Mouse (Mus musculus) lung, embryonic 15.5 days (tissue): Measurements from ENCODE around the gene Nedd4. TPM values are rescaled to one million over a fixed set of nuclear protein-coding genes. Genes with fewer than 3 reads are reported as not detected.

Source experiments
- ATAC-seq: fragments of 200-750 bp; cut with Nextera tagmentation; 2 replicates; pipeline ENCODE4 v1.8.0; 2017; ENCODE audit warnings: moderate number of reproducible peaks, borderline replicate concordance; ENCODE audit not compliant: low FRiP score, low TSS enrichment; ENCODE audit errors: extremely low read depth
- H3K27ac ChIP-seq: fragments of 300-500 bp; sonication (generic); 2 replicates; pipeline ENCODE4 v1.5.1; 2015; ENCODE audit warnings: moderate library complexity, mild to moderate bottlenecking, inconsistent platforms
- H3K27me3 ChIP-seq: fragments of 300-500 bp; sonication (generic); 2 replicates; pipeline ENCODE4 v1.6.1; 2015; ENCODE audit warnings: inconsistent platforms
- H3K36me3 ChIP-seq: fragments of 300-500 bp; sonication (generic); 2 replicates; pipeline ENCODE4 v1.6.1; 2015; ENCODE audit warnings: inconsistent platforms
- H3K4me1 ChIP-seq: fragments of 300-500 bp; sonication (generic); 2 replicates; pipeline ENCODE4 v1.6.1; 2015; ENCODE audit warnings: inconsistent platforms
- H3K4me2 ChIP-seq: fragments of 300-500 bp; sonication (generic); 2 replicates; pipeline ENCODE4 v1.6.1; 2015; ENCODE audit warnings: inconsistent platforms, mild to moderate bottlenecking, moderate library complexity
- H3K4me3 ChIP-seq: fragments of 300-500 bp; sonication (generic); 2 replicates; pipeline ENCODE4 v1.5.1; 2015; ENCODE audit warnings: mild to moderate bottlenecking, inconsistent platforms
- H3K9ac ChIP-seq: fragments of 300-500 bp; sonication (generic); 2 replicates; pipeline ENCODE4 v1.6.1; 2015; ENCODE audit warnings: inconsistent platforms
- H3K9me3 ChIP-seq: fragments of 300-500 bp; sonication (generic); 2 replicates; pipeline ENCODE4 v1.6.1; 2016; ENCODE audit warnings: inconsistent platforms
- WGBS: fragments of 180-500 bp; shearing (Covaris S2); methylation state at CpG from one replicate; pipeline ENCODE4 v1.1.7; 2015; 5-methylcytosine and 5-hydroxymethylcytosine counted together
- polyA plus RNA-seq: library from polyadenylated mRNA; unstranded; fragments of >200 nt; fragmentation: Nextera tagmentation; extraction: Ambion mirVana; gene quantifications from 2 replicates; pipeline ENCODE4 v1.2.1, GENCODE M21; 2015

Nedd4 gene
- 660 and 677 TPM in 2 replicates for polyA plus RNA-seq

DNA sequence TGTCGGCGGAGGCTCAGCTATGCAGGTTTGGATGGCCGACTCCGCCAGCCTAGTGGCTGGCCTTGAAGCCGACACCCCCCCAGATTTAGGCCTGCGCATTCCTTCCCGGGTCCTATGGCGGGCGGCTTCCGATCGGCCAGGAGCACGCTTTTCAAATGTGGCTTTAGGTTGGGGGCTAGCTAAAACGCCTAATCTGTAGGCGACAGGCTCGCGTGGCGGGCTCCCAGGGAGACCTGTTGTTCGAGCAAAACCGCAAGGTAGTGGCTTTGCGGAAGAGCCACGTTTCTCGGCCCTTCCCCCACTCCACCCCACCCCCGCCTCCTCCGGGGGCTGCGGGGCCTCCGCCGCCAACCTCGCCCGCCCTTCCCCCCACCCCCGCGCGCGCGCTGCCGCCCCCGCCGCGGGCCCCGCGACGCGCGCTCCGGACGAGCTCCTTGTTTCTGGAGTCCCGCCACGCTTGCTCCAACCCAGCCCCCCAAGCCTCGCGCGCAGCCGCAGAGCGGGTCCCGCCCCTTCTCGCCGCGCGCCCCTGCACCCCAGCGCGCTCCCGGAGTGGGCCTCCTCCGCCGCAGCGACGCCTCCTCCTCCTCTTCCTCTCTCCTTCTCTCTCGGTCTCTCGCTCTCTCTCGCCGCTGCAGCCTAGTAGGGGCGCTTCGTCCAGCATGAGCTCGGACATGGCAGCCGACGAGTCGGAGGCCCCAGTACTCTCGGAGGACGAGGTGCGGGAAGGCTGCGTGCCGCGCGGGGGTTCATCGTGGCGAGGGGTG, at the start of gene Nedd4:
Nedd4 (plus strand) TSS at position 452 of the 767 bp plus-strand sequence.
- peak within 1 kb of the TSS; percentile 100 for H3K9ac ChIP-seq
- peaks cover 21% of the 10 kb centered on the region for H3K36me3 ChIP-seq
- peak; percentile 92 for ATAC-seq
- peak within 1 kb of the TSS; percentile 93 for H3K4me3 ChIP-seq
- 1% methylated on average over 60 of the region's 83 CpGs for WGBS
- no peaks in the 10 kb centered on the region for H3K27me3 ChIP-seq
- peak within 1 kb of the TSS; percentile 100 for H3K27ac ChIP-seq
- H3K4me2 ChIP-seq, result peak within 1 kb of the TSS; percentile 84
- H3K9me3 ChIP-seq, result no peaks in the 10 kb centered on the region
- peaks cover 33% of the 10 kb centered on the region for H3K4me1 ChIP-seq

DNA sequence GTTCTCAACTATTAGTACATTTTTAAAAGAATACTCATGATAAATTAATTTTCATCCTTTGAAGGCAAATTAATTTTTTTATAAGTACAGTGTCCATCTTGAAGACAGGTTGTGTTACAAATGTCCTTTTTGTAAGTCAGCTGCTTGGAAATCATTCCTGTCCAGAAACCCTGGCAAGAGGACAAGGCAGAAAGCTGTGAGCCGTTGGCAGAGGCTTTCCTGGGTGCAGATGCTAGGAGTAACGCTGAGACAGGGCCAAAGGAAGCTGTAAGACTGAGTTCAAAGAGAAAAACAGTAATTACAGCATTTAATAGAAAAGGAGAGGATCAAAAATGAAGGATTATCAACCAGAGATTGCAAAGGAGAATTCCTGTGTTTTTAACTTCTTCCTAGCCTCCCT, 48.3 kb upstream of the Nedd4 start:
- Histone ChIP-seq H3K4me1 (peaks cover 4% of the 10 kb centered on the region; the same call in 1 of the 2 replicates), H3K9me3 (no peaks in the 10 kb centered on the region), H3K9ac (no peak overlapping the region), H3K27ac (no peak overlapping the region), H3K4me3 (no peak overlapping the region), H3K36me3 (peaks cover 29% of the 10 kb centered on the region), H3K4me2 (no peak overlapping the region), H3K27me3 (no peaks in the 10 kb centered on the region)
- no peak for ATAC-seq
- 44% methylated on average over 2 of the region's 2 CpGs for WGBS

DNA sequence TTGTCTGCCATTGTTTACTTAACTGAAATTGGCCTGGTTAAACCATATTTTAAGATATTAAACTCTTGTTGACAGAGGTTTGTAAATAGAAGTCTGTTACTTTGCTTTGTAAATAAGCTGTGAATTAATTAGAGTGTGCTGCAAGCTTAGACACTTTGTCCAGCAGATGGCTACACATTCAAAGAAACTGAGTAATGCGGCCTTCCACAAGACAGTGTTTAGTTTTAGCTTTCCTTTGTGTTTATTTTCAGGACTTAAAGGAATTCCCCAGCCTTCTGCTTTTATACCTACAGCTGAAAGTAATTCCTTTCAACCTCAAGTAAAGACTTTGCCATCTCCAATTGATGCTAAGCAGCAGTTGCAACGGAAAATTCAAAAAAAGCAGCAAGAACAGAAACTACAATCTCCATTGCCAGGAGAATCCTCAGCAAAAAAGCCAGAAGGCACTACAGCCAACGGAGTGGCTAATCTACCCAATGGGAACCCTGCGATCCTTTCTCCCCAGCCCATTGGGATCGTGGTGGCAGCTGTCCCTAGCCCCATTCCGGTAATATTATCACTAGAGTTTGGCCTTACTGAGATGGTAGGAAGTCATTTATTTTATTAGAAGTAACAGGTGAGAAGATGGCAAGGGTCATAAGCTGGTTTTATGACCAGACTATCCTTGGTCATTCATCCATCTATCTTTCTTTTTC, 47.2 kb upstream of the Nedd4 start:
- H3K4me1 ChIP-seq, result peaks cover 4% of the 10 kb centered on the region; the same call in 1 of the 2 replicates
- no peak overlapping the region for H3K27ac ChIP-seq
- ATAC-seq, result no peak
- peaks cover 35% of the 10 kb centered on the region for H3K36me3 ChIP-seq
- H3K4me2 ChIP-seq, result no peak overlapping the region
- H3K9ac ChIP-seq, result no peak overlapping the region
- no peaks in the 10 kb centered on the region for H3K27me3 ChIP-seq
- H3K4me3 ChIP-seq, result no peak overlapping the region
- WGBS, result 67% methylated on average over 6 of the region's 6 CpGs
- H3K9me3 ChIP-seq, result no peaks in the 10 kb centered on the region

DNA sequence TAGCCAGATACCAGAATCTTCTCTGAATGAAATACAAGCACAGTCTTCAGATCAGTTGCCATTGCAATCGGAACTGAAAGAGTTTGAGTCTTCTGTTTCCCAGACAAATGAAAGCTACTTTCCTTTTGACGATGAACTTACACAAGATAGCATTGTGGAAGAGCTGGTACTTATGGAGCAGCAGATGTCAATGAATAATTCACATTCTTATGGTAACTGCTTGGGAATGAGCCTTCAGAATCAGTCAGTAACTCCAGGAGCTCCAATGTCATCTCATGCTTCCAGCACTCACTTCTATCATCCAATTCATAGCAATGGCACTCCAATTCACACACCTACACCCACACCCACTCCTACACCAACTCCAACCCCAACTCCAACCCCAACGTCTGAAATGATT, 44.1 kb upstream of the Nedd4 start:
- Histone ChIP-seq H3K9me3 (no peaks in the 10 kb centered on the region), H3K4me1 (peaks cover 4% of the 10 kb centered on the region; the same call in 1 of the 2 replicates), H3K4me2 (no peak overlapping the region), H3K36me3 (peaks cover 32% of the 10 kb centered on the region), H3K27ac (no peak overlapping the region), H3K4me3 (no peak overlapping the region), H3K9ac (no peak overlapping the region), H3K27me3 (no peaks in the 10 kb centered on the region)
- 83% methylated on average over 3 of the region's 3 CpGs for WGBS
- ATAC-seq, result no peak

DNA sequence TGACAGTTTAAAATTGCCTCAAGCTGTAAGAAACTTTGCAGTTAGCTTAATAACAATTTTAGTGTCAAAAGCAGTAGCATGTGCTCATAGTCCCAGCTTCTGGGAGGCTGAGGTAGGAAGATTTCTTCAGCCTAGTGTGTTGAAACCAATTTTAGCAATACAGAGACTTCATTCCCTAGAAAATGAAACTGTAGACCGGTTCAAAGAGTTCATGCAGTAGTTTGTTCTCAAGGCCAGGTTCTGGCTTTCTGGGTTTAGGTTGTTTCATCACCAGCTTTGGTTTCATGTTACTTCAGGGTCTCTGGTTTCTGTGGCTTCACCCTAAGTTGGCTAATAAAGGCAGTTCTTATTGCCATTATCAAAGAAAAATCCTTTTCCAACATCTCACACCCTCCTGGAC, 38.5 kb upstream of the Nedd4 start:
- H3K36me3 ChIP-seq, result peaks cover 9% of the 10 kb centered on the region; the same call in 1 of the 2 replicates

DNA sequence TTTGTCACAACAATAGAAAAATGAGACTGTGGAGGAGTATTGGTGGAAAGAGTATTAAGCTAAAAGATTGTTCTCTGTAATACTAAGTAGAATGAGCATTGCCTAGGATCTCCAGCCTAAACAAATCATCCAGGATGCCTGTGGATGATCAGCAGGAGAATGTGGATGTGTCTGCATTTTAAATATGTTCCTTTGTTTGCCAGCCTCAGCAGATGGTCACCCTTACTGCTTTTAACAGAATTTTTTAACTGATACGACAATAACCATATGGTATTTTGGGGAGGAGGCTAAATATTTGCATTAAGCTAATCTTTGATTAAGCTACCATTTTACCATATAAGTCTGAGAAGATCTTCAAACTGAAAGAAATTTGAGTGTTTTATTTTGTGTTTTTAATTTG, 34.5 kb upstream of the Nedd4 start:
- Histone ChIP-seq H3K27ac (no peak overlapping the region), H3K4me1 (peaks cover 14% of the 10 kb centered on the region), H3K36me3 (no peaks in the 10 kb centered on the region), H3K9ac (no peak overlapping the region), H3K9me3 (no peaks in the 10 kb centered on the region), H3K4me3 (no peak overlapping the region), H3K27me3 (no peaks in the 10 kb centered on the region), H3K4me2 (no peak overlapping the region)
- 41% methylated on average over 1 of the region's 1 CpGs for WGBS
- ATAC-seq, result no peak

More for the DNA sequence above, 38.5 kb upstream of the Nedd4 start:
- no peak overlapping the region for H3K9ac ChIP-seq
- no peaks in the 10 kb centered on the region for H3K27me3 ChIP-seq
- WGBS, result 75% methylated on average over 1 of the region's 1 CpGs
- H3K4me3 ChIP-seq, result no peak overlapping the region
- no peak overlapping the region for H3K27ac ChIP-seq
- no peak overlapping the region for H3K4me2 ChIP-seq
- no peak for ATAC-seq
- peaks cover 11% of the 10 kb centered on the region for H3K4me1 ChIP-seq
- no peaks in the 10 kb centered on the region for H3K9me3 ChIP-seq

DNA sequence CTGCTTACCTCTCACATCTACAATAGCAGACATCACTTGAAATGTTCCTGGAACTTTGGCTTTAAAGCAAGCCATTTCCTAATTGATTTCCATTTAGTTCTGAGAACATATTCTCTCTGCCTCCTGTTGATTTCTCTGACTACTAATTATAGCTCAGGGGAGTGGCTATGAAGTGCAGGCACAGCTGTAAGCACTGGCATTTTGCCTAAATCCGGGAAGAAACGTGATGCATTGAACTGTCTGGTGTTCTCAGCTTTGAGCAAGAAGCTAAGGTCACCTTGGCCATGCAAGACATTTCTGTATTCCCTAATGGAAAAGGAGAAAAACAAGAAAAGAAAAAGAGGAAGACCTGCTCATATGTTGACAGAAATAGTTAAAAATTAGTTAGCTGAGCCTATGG, 33.6 kb upstream of the Nedd4 start:
- 6% methylated on average over 2 of the region's 2 CpGs for WGBS
- no peaks in the 10 kb centered on the region for H3K27me3 ChIP-seq
- no peaks in the 10 kb centered on the region for H3K9me3 ChIP-seq
- H3K27ac ChIP-seq, result peak overlapping the region; percentile 53
- H3K4me2 ChIP-seq, result no peak overlapping the region
- H3K36me3 ChIP-seq, result no peaks in the 10 kb centered on the region
- peak; percentile 77; the same call in 1 of the 2 replicates for ATAC-seq
- H3K9ac ChIP-seq, result no peak overlapping the region
- H3K4me1 ChIP-seq, result peaks cover 14% of the 10 kb centered on the region
- H3K4me3 ChIP-seq, result no peak overlapping the region

DNA sequence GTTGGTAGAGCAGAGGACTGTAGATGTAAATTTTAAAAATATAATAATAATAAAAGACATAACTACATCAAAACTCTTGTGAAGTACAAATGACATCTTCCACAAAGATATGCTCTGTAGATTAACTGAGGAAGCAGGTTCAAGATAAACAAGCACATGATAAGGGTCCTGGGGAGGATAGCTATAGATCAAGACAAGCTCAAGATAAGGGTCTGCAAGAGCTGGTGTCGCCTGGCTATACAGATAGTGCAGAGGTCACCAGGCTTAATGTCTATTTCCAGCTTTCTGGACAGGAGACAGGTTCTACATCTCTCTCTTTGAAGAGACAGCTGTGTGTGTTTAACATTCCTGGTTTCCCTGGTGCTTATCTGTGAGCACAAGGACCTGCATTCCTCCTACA, 29.9 kb upstream of the Nedd4 start:
- H3K4me2 ChIP-seq, result no peak overlapping the region
- ATAC-seq, result no peak
- H3K9me3 ChIP-seq, result no peaks in the 10 kb centered on the region
- H3K9ac ChIP-seq, result no peak overlapping the region
- no peaks in the 10 kb centered on the region for H3K36me3 ChIP-seq
- H3K27ac ChIP-seq, result no peak overlapping the region
- no peak overlapping the region for H3K4me3 ChIP-seq
- 6% methylated on average over 1 of the region's 1 CpGs for WGBS
- no peaks in the 10 kb centered on the region for H3K27me3 ChIP-seq
- H3K4me1 ChIP-seq, result peaks cover 14% of the 10 kb centered on the region

DNA sequence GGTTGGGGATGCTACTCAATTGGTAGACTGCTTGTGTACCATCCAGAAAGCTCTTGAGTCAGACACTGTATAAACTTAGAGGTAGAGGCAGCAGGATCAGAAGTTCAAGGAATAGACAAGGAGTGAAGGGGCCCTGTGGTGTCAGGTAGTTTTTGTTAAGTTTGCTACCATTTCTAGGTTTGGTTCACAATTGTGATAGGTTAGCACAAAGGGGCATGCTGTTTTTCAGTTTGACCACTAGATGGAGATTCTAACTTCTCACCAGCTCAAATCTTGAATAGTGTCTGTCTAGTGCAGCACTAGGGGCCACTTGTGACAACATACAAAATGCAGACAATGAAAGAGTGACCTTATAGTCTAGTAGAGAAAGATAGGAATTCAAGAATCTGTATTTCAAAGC, 27.0 kb upstream of the Nedd4 start:
- Histone ChIP-seq H3K9me3 (no peaks in the 10 kb centered on the region), H3K36me3 (no peaks in the 10 kb centered on the region), H3K4me1 (peaks cover 11% of the 10 kb centered on the region; the same call in 1 of the 2 replicates), H3K4me2 (no peak overlapping the region), H3K4me3 (no peak overlapping the region), H3K9ac (no peak overlapping the region), H3K27ac (no peak overlapping the region), H3K27me3 (no peaks in the 10 kb centered on the region)
- ATAC-seq, result no peak

DNA sequence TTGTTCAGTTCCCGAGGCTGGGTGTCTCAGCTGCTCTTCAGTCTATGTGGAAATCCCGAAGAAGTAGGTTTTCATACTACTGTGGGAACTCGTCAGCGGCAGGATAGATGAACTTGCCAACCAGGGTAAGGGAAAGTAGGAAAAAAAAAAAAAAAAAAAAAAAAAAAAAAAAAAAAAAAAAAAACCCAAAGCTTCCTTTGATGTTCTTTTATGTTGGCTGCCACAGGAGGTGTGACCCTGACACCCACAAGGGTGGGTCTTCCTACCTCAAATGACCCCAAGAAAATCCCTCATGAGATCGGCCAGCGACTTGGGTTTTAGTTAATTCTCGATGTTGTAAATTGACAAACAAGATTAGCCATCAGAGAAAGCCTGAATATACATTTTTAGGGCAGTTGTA, 25.6 kb upstream of the Nedd4 start:
- no peaks in the 10 kb centered on the region for H3K27me3 ChIP-seq
- no peak overlapping the region for H3K4me2 ChIP-seq
- H3K27ac ChIP-seq, result no peak overlapping the region
- ATAC-seq, result no peak
- peaks cover 24% of the 10 kb centered on the region for H3K4me1 ChIP-seq
- H3K4me3 ChIP-seq, result no peak overlapping the region
- no peaks in the 10 kb centered on the region for H3K36me3 ChIP-seq
- H3K9me3 ChIP-seq, result no peaks in the 10 kb centered on the region
- 76% methylated on average over 7 of the region's 7 CpGs for WGBS
- H3K9ac ChIP-seq, result no peak overlapping the region

DNA sequence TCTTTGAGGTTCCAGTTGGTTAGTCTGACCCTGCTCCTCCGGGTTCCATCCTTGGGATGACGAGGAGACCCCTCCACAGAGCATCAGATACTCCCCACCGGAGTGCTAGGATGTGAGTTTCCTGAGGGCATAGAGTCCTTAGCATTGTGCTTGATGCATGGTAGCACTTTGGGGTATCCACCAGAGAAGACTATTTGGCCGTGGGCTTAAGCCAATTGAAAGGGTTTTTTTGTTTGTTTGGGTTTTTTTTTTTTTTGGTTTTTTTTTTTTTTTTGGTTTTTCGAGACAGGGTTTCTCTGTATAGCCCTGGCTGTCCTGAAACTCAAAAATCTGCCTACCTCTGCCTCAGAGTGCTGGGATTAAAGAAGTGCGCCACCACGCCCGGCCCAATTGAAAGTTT, 24.9 kb upstream of the Nedd4 start:
- Histone ChIP-seq H3K27me3 (no peaks in the 10 kb centered on the region), H3K4me2 (no peak overlapping the region), H3K4me1 (peaks cover 24% of the 10 kb centered on the region), H3K36me3 (no peaks in the 10 kb centered on the region), H3K9ac (no peak overlapping the region), H3K9me3 (no peaks in the 10 kb centered on the region), H3K27ac (no peak overlapping the region), H3K4me3 (no peak overlapping the region)
- WGBS, result 77% methylated on average over 8 of the region's 8 CpGs
- no peak for ATAC-seq
